Mouse (Mus musculus) G1E (cell line): ENCODE measurements around the gene Tmed10. TPM values are rescaled to one million over a fixed set of nuclear protein-coding genes. Genes with fewer than 3 reads are reported as not detected.

Experiments
- ATAC-seq: 2 replicates; pipeline ENCODE4 v1.8.0; 2016; ENCODE audit warnings: mild to moderate bottlenecking; ENCODE audit not compliant: insufficient number of reproducible peaks, poor library complexity, low FRiP score, severe bottlenecking; ENCODE audit errors: extremely low read depth
- DNase-seq: peaks from one replicate; pipeline ENCODE4 v3.0.0; 2012; ENCODE audit warnings: low spot score
- H3K27me3 ChIP-seq: 2 replicates; pipeline ENCODE4 v1.6.1; 2012; ENCODE audit warnings: mild to moderate bottlenecking, low read length, inconsistent platforms; ENCODE audit not compliant: insufficient read depth
- H3K36me3 ChIP-seq: replicated peaks from 2 replicates; pipeline ENCODE3; 2012; ENCODE audit warnings: mild to moderate bottlenecking, inconsistent platforms
- H3K4me1 ChIP-seq: 2 replicates; pipeline ENCODE4 v1.6.1; 2012; ENCODE audit warnings: low read depth, low read length, inconsistent platforms, mixed read lengths; ENCODE audit not compliant: insufficient read depth
- H3K4me3 ChIP-seq: 2 replicates; pipeline ENCODE4 v1.5.1; 2012; ENCODE audit warnings: low read depth, mild to moderate bottlenecking, inconsistent platforms, low read length, moderate library complexity, mixed read lengths
- H3K9me3 ChIP-seq: replicated peaks from 2 replicates; pipeline ENCODE4 v1.6.1; 2012; ENCODE audit warnings: inconsistent platforms
- CTCF ChIP-seq: IDR thresholded peaks from 2 replicates; pipeline ENCODE4 v1.5.1; 2012; ENCODE audit warnings: low read depth, low read length, inconsistent platforms, mixed read lengths
- GATA1 ChIP-seq: IDR thresholded peaks from 2 replicates; pipeline ENCODE4 v1.6.1; 2012; ENCODE audit warnings: borderline replicate concordance, low read length, inconsistent platforms, mixed read lengths
- GATA2 ChIP-seq: IDR thresholded peaks from 2 replicates; pipeline ENCODE4 v1.6.1; 2012; ENCODE audit warnings: low read depth, low read length, inconsistent platforms, borderline replicate concordance
- POLR2AphosphoS5 ChIP-seq: IDR thresholded peaks from 2 replicates; pipeline ENCODE4 v1.6.1; 2012; ENCODE audit warnings: low read depth, low read length, inconsistent platforms; ENCODE audit not compliant: insufficient replicate concordance
- TAL1 ChIP-seq: conservative IDR thresholded peaks from 2 replicates; pipeline ENCODE4 v1.6.1; 2012; ENCODE audit warnings: low read depth, low read length, inconsistent platforms, mixed read lengths
- polyA plus RNA-seq: library from polyadenylated mRNA; stranded (reverse); fragments of >175 nt; gene quantifications from 2 replicates; pipeline ENCODE4 v1.2.3, GENCODE M21; 2012
- total RNA-seq, 2 experiments: library from RNA; stranded (forward) in 1 of 2; stranded (reverse) in 1 of 2; fragments of 200-1000 nt in 1 of 2; fragments of >200 nt in 1 of 2; fragmentation: Nextera tagmentation in 1 of 2; gene quantifications; 2 replicates each; pipeline ENCODE4 v1.2.3; 2014 to 2017

Gene Tmed10
- total and polyA plus RNA-seq, 3 experiments: 85.4 to 322 (median 271) TPM

DNA sequence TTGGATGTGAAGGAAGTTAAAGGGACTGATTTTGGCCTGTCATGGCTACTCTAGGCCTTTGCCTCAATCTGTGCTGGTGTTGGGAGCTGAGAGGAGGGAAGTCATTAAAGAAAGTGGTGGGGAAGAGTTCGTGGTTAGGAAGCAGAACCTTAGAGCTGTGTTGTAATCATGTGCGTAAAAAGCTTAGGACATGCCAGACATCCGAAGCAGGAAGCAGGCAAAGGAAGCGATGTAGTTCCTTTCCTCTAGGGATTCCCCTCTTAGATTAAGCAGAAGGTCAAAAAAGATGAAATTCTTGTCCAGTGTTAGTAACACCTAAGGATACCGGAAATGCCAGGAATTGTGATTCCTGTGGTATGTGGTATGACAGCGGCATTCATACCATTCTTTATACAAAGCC is 26.3 kb downstream of the Tmed10 start:
- no peak for DNase-seq
- Histone ChIP-seq H3K4me3 (no peak overlapping the region), H3K9me3 (no peaks in the 10 kb centered on the region), H3K27me3 (no peaks in the 10 kb centered on the region), H3K36me3 (peaks cover 93% of the 10 kb centered on the region), H3K4me1 (peaks cover 10% of the 10 kb centered on the region)
- no peak for TF ChIP-seq POLR2AphosphoS5
- TF ChIP-seq TAL1: no peak
- no peak for TF ChIP-seq GATA2
- TF ChIP-seq GATA1: no peak
- TF ChIP-seq CTCF: no peak
- ATAC-seq: no peak

DNA sequence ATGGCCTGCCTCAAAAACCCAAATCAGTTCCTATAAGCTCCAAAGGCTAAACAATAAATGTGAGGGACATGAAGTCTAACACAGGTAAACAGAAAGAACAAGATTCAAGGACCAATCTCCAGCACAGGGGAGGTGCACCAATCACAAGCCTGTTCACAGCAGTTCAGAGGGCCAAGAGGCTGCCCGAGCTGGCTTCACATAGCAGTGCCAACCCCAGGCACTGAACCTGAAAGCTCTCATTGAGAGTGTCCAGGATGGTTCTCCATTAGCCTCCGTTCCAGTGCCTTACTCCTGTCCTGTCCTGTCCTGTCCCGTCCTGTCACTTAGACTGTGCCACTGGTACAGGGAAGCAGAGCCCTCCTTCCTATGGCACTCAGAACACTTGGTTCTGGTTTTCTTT is 27.5 kb downstream of the Tmed10 start:
- H3K36me3 ChIP-seq: peaks cover 88% of the 10 kb centered on the region

DNA sequence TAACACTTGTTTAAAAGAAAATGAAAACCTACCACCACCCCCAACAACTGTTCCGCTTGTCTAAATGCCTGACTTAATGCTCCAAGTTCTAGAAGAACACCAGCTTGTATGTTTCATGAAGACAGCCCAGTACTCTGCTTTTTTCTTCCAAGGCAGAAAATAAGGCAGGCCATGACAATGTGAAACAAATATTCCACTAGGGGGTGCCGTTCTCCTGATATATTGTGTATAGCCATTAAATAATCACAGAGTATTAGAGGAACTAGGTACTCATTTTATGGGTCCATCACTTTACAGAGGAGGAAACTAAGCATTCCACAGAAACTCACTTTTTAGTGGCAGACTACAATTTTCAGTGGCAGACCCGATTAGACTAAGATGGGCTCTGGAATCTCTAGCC is 28.3 kb downstream of the Tmed10 start:
- H3K4me1 ChIP-seq: peaks cover 13% of the 10 kb centered on the region
- TF ChIP-seq TAL1 (no peak), CTCF (peak; percentile 17; the same call in 1 of the 2 replicates), POLR2AphosphoS5 (no peak)
- no peak overlapping the region for H3K4me3 ChIP-seq
- no peak for DNase-seq
- H3K9me3 ChIP-seq: no peaks in the 10 kb centered on the region
- ATAC-seq: no peak
- H3K27me3 ChIP-seq: no peaks in the 10 kb centered on the region
- peaks cover 90% of the 10 kb centered on the region for H3K36me3 ChIP-seq

More for the DNA sequence above, 27.5 kb downstream of the Tmed10 start:
- Histone ChIP-seq H3K4me3 (no peak overlapping the region), H3K9me3 (no peaks in the 10 kb centered on the region), H3K4me1 (peaks cover 12% of the 10 kb centered on the region), H3K27me3 (no peaks in the 10 kb centered on the region)
- no peak for DNase-seq
- TF ChIP-seq GATA2: no peak
- TF ChIP-seq POLR2AphosphoS5: no peak
- TF ChIP-seq TAL1: no peak
- no peak for TF ChIP-seq CTCF
- no peak for TF ChIP-seq GATA1
- no peak for ATAC-seq

DNA sequence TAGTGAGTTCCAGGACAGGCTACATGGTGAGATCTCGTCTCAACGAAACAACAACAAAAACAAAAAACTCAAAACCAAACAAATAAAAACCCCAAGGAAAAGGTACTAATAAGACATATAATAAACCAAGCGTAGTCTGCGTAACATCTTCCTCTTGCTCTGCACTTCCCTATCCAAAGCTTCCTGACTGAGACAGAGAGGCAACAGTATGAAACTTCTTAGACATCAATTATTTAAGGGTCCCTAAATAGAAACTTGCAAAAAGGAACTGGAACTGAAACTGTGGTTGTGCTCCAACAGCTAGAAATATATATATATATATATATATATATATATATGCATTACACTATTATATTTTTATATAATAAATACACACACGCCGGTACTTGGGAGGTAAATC is 29.1 kb downstream of the Tmed10 start:
- Histone ChIP-seq H3K36me3 (peaks cover 88% of the 10 kb centered on the region), H3K27me3 (no peaks in the 10 kb centered on the region), H3K4me1 (peaks cover 16% of the 10 kb centered on the region), H3K9me3 (no peaks in the 10 kb centered on the region), H3K4me3 (no peak overlapping the region)
- TF ChIP-seq GATA2: no peak
- TF ChIP-seq TAL1: no peak
- DNase-seq (no peak), ATAC-seq (no peak)

DNA sequence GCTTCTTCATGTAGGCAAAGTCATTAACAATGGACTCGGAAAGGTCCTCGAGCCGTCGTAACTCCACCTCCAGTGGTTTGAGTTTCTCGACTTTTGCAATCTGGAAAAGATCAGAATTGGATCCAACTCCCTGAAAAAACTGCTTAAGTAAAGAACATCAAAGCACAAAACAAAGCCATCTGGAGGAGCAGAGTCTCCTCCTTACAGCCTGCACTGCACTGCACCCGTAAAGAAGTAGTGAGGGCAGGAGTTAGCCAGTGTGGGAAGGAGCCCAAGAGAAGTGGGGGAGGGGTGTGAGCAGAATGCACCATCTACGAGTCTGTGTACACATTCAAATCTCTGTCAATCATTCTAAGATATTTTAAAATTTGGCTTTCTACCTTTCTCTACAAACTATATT is 30.4 kb downstream of the Tmed10 start:
- no peak for DNase-seq
- no peaks in the 10 kb centered on the region for H3K27me3 ChIP-seq
- TF ChIP-seq CTCF (no peak), GATA1 (no peak)
- H3K36me3 ChIP-seq: peaks cover 78% of the 10 kb centered on the region
- H3K4me3 ChIP-seq: no peak overlapping the region
- peaks cover 26% of the 10 kb centered on the region for H3K4me1 ChIP-seq
- H3K9me3 ChIP-seq: no peaks in the 10 kb centered on the region
- no peak for ATAC-seq

DNA sequence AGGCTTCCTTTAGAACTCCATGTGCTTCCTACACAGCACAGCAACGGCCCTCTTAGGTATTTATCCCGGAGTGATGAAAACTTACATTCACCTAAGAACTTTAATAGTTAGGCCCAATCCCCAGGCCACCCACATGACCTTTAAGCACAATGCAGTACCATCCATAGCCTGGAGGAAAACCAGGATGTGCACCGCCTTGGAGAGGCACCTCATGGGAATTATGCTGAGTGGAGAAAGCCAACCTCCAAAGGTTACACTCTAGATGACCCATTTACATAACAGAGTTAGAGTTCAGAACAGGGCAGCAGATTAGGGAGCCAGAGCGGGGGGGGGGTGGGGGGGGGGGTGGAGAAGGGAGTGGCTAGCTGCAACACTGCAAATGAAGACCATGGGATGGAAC is 32.3 kb downstream of the Tmed10 start:
- no peaks in the 10 kb centered on the region for H3K27me3 ChIP-seq
- H3K4me1 ChIP-seq: peaks cover 37% of the 10 kb centered on the region
- H3K9me3 ChIP-seq: no peaks in the 10 kb centered on the region
- no peak for TF ChIP-seq GATA2
- TF ChIP-seq CTCF: no peak
- no peak for TF ChIP-seq POLR2AphosphoS5
- TF ChIP-seq GATA1: no peak
- no peak for TF ChIP-seq TAL1
- ATAC-seq (no peak), DNase-seq (no peak)
- no peak overlapping the region for H3K4me3 ChIP-seq
- H3K36me3 ChIP-seq: peaks cover 58% of the 10 kb centered on the region

DNA sequence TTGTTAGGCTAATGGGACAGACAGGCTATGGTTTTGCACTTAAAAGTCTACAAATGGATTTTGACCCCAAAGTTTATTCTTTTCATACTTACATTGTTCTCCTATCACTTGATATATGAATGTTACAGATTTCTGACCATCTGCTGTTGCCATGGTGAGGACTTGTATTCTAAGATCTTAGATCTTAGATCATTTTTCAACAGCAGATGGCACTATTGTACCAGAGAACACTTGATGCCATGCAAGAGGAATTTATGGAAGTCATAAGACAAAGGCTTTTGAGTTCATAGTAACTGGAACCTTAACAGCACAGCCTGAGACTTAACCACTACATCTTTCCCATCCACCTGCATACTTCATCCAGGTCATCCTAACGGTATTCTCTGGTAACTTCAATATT is 33.5 kb downstream of the Tmed10 start:
- Histone ChIP-seq H3K36me3 (peaks cover 52% of the 10 kb centered on the region), H3K27me3 (no peaks in the 10 kb centered on the region), H3K9me3 (no peaks in the 10 kb centered on the region), H3K4me1 (peaks cover 46% of the 10 kb centered on the region), H3K4me3 (no peak overlapping the region)
- ATAC-seq: no peak
- no peak for TF ChIP-seq CTCF
- no peak for DNase-seq
